Mouse (Mus musculus): ENCODE results near the gene Adm. TPM values are rescaled to one million over a fixed set of nuclear protein-coding genes. Genes with fewer than 3 reads are reported as not detected.

Gene Adm
- polyA plus RNA-seq, 1 experiment: 3.4 TPM

DNA sequence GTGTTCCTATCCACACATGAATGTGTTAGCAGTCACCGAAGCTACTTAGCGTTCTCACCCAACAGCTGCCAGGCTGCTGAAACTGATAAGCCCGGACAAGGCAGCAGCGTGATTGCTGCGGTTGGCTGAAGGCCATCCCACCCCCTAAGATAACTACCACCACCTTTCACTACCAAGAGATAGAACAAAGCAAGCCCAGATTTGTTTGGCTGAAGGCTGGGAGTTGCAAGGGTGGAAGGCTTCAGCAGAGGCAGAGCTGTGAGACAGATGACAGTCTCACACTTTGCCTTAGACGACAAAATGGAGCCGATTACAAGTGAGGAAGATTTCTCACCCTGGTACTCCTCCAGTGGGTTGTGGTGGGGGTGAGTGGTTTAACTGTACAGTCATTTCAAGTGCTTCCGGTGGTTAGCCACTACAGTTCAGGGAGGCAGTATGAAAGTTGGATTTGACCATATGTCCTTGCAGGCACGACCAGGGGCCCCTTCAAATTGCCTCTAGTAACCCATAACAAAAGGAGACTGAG, 8.3 kb upstream of the Adm start:
- TF ChIP-seq POLR2A (IDR thresholded peaks at IDR 0.05; ENCODE audit: low read depth, low read length) (no peak), CTCF (IDR thresholded peaks at IDR 0.05; ENCODE audit: extremely low read depth, insufficient read length, insufficient replicate concordance, low read depth, low read length) (no peak)
- H3K36me3 ChIP-seq (ENCODE audit: control insufficient read depth, insufficient read depth, low read length): no peaks in the 10 kb centered on the region
- H3K27ac ChIP-seq (ENCODE audit: insufficient read depth, low read depth, low read length): no peak overlapping the region
- no peak overlapping the region for H3K4me3 ChIP-seq (ENCODE audit: low read depth, low read length)
- WGBS: 9% methylated on average over 9 of the region's 9 CpGs
- no peaks in the 10 kb centered on the region for H3K27me3 ChIP-seq (ENCODE audit: control insufficient read depth, insufficient read depth, low read length)
- H3K4me1 ChIP-seq (ENCODE audit: control insufficient read depth, insufficient read depth, insufficient read length, low read length): peaks cover 16% of the 10 kb centered on the region; the same call in 1 of the 2 replicates

DNA sequence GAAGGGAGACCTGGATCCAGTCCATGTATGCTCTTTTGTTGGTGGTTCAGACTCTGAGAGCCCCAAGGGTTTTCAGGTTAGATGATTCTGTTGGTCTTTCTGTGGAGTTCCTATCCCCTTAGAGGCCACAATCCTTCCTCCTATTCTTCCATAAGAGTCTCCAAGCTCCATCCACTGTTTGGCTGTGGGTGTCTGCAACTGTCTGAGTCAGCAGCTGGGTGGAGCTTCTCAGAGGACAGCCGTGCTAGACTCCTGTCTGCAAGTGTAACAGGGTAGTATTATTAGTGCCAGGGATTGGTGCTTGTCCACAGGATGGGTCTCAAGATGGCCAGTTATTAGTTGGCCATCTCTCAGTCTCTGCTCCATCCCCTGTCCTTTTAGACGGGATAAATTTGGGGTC, 3.4 kb upstream of the Adm start:
- WGBS: 44% methylated on average over 2 of the region's 2 CpGs
- H3K27me3 ChIP-seq (ENCODE audit: control insufficient read depth, insufficient read depth, low read length): peaks cover 11% of the 10 kb centered on the region; the same call in 1 of the 2 replicates
- TF ChIP-seq POLR2A (IDR thresholded peaks at IDR 0.05; ENCODE audit: low read depth, low read length) (no peak), CTCF (IDR thresholded peaks at IDR 0.05; ENCODE audit: extremely low read depth, insufficient read length, insufficient replicate concordance, low read depth, low read length) (no peak)
- no peak overlapping the region for H3K27ac ChIP-seq (ENCODE audit: insufficient read depth, low read depth, low read length)
- peaks cover 24% of the 10 kb centered on the region for H3K4me1 ChIP-seq (ENCODE audit: control insufficient read depth, insufficient read depth, insufficient read length, low read length)
- no peaks in the 10 kb centered on the region for H3K36me3 ChIP-seq (ENCODE audit: control insufficient read depth, insufficient read depth, low read length)
- H3K4me3 ChIP-seq (ENCODE audit: low read depth, low read length): no peak overlapping the region

DNA sequence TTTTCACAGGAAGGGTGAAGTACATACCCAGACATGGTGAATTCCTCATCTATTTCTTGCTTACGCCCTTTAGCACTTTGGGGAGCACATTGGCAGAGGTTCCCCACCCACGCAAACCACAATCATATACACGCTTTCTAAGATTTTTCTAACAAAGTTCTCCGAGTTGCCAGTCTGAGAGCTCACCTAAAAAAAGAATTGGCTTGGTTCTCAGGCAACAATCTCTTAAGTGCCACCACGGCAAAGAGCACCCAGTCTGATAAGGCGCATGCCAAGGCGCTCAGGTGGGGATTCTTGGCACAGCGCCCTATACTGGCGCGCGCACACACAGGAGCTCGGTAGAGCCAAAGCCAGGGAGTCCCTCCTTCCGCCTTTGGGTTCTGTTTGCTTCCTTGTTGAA, 2.5 kb upstream of the Adm start:
- H3K27ac ChIP-seq (ENCODE audit: insufficient read depth, low read depth, low read length): no peak overlapping the region
- no peak for TF ChIP-seq POLR2A (IDR thresholded peaks at IDR 0.05; ENCODE audit: low read depth, low read length)
- no peak for TF ChIP-seq CTCF (IDR thresholded peaks at IDR 0.05; ENCODE audit: extremely low read depth, insufficient read length, insufficient replicate concordance, low read depth, low read length)
- H3K27me3 ChIP-seq (ENCODE audit: control insufficient read depth, insufficient read depth, low read length): peaks cover 13% of the 10 kb centered on the region; the same call in 1 of the 2 replicates
- no peak overlapping the region for H3K4me3 ChIP-seq (ENCODE audit: low read depth, low read length)
- H3K4me1 ChIP-seq (ENCODE audit: control insufficient read depth, insufficient read depth, insufficient read length, low read length): peaks cover 23% of the 10 kb centered on the region
- WGBS: 22% methylated on average over 13 of the region's 13 CpGs
- no peaks in the 10 kb centered on the region for H3K36me3 ChIP-seq (ENCODE audit: control insufficient read depth, insufficient read depth, low read length)

DNA sequence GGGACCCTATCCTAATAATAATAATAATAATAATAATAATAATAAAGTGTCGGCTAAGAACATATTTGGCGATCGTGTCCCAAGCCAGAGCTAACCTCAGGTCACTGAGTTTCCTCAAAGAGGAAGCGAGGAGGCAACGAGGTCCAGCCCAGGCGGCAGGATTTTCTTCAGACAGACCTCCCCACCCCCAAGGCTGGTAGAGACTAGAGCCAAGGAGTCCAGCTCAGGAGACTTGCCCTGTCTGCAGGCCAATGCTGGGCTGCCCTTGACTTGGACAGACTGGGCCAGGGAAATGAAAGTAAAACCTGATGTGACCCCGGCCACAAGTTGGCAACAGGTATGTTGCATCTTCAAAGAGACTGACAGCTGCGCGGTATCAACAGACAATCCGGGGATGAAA, 2.0 kb upstream of the Adm start:
- Histone ChIP-seq H3K27ac (ENCODE audit: insufficient read depth, low read depth, low read length) (no peak overlapping the region), H3K4me1 (ENCODE audit: control insufficient read depth, insufficient read depth, insufficient read length, low read length) (peaks cover 21% of the 10 kb centered on the region), H3K27me3 (ENCODE audit: control insufficient read depth, insufficient read depth, low read length) (peaks cover 13% of the 10 kb centered on the region; the same call in 1 of the 2 replicates), H3K4me3 (ENCODE audit: low read depth, low read length) (peak overlapping the region; percentile 51), H3K36me3 (ENCODE audit: control insufficient read depth, insufficient read depth, low read length) (no peaks in the 10 kb centered on the region)
- WGBS: 38% methylated on average over 10 of the region's 10 CpGs
- TF ChIP-seq POLR2A (IDR thresholded peaks at IDR 0.05; ENCODE audit: low read depth, low read length) (no peak), CTCF (IDR thresholded peaks at IDR 0.05; ENCODE audit: extremely low read depth, insufficient read length, insufficient replicate concordance, low read depth, low read length) (no peak)

DNA sequence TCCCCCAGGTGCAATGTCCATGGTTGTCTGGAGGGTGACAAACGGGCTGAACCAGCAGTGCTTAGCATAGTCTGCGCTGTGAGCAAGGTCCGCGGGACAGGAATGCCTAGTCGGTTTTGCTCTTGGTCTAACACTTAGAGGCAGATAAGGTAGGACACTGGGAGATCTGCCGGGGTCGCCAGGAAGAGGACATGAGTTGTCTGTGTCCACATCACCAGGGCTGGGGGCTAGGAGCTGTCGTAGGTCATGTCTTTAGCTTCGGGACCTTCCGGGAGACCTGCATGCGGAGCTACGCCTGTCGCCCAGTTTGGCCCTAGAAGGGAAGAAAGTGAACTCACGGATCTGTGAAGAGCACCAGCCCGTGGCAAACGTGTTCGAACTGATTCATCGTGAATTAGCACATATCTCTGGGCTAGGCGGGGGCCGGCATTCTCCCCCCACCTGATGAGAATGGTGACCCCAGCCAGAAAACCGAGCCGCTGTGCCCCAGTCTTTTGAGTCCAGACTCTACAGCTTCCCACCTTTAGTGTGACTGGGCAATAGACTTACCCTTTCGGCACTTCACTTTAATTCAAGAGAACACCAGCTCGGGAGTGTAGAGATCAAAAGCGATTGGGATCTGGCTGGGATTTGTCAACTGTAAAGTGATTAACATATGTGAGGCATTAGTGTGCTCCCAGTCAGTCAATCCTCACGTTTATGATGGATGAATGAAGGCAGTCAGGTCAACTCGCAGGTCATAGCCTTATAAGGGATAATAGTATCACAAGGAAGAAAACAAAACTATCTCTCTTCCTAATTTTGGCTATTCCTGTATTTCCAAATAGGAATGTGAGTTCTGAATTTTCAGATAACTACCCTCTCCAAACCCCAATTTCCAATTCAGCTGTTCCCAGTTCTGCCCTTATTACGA, 1.0 kb upstream of the Adm start:
- 13% methylated on average over 28 of the region's 28 CpGs for WGBS
- Histone ChIP-seq H3K4me3 (ENCODE audit: low read depth, low read length) (peak overlapping the region; percentile 51), H3K27ac (ENCODE audit: insufficient read depth, low read depth, low read length) (no peak overlapping the region), H3K27me3 (ENCODE audit: control insufficient read depth, insufficient read depth, low read length) (peaks cover 15% of the 10 kb centered on the region), H3K36me3 (ENCODE audit: control insufficient read depth, insufficient read depth, low read length) (no peaks in the 10 kb centered on the region), H3K4me1 (ENCODE audit: control insufficient read depth, insufficient read depth, insufficient read length, low read length) (peaks cover 24% of the 10 kb centered on the region)
- TF ChIP-seq POLR2A (IDR thresholded peaks at IDR 0.05; ENCODE audit: low read depth, low read length) (no peak), CTCF (IDR thresholded peaks at IDR 0.05; ENCODE audit: extremely low read depth, insufficient read length, insufficient replicate concordance, low read depth, low read length) (no peak)

DNA sequence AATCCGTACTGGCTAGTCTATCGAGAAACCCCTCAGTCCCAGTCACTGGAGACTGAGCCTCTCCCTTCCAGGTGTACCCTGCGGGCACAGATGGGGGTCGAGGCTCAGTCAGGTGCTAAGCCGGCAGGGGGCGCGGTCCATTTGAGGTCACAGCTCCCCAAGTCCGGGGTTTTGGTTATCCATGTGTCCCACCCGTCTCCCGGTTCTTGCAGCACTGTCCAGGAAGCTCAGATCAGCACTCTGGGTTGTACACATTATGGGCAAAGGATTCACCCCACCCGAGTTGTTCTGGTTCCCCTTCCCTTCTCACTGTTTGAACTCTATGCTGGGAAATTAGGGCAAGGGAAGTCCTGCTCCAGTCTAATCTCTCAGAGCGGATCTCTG, 370 bp upstream of the Adm start:
- Histone ChIP-seq H3K4me3 (ENCODE audit: low read depth, low read length) (peak overlapping the region; percentile 66), H3K27ac (ENCODE audit: insufficient read depth, low read depth, low read length) (no peak overlapping the region), H3K36me3 (ENCODE audit: control insufficient read depth, insufficient read depth, low read length) (no peaks in the 10 kb centered on the region), H3K27me3 (ENCODE audit: control insufficient read depth, insufficient read depth, low read length) (peaks cover 18% of the 10 kb centered on the region), H3K4me1 (ENCODE audit: control insufficient read depth, insufficient read depth, insufficient read length, low read length) (peaks cover 24% of the 10 kb centered on the region)
- WGBS: 3% methylated on average over 12 of the region's 12 CpGs
- no peak for TF ChIP-seq CTCF (IDR thresholded peaks at IDR 0.05; ENCODE audit: extremely low read depth, insufficient read length, insufficient replicate concordance, low read depth, low read length)
- no peak for TF ChIP-seq POLR2A (IDR thresholded peaks at IDR 0.05; ENCODE audit: low read depth, low read length)

DNA sequence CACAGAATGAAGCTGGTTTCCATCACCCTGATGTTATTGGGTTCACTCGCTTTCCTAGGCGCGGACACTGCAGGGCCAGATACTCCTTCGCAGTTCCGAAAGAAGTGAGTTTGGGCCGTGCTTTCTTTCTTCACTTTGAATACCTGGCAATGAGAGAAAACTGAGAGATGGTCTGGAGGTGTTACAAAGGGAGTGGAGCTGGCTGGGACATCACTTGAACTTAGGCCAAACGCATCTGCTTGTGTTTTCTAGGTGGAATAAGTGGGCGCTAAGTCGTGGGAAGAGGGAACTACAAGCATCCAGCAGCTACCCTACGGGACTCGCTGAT, 776 bp downstream of the Adm start:
- 2% methylated on average over 11 of the region's 11 CpGs for WGBS
- TF ChIP-seq POLR2A (IDR thresholded peaks at IDR 0.05; ENCODE audit: low read depth, low read length): no peak
- no peak for TF ChIP-seq CTCF (IDR thresholded peaks at IDR 0.05; ENCODE audit: extremely low read depth, insufficient read length, insufficient replicate concordance, low read depth, low read length)
- Histone ChIP-seq H3K4me3 (ENCODE audit: low read depth, low read length) (peak overlapping the region; percentile 66), H3K27me3 (ENCODE audit: control insufficient read depth, insufficient read depth, low read length) (peaks cover 18% of the 10 kb centered on the region), H3K27ac (ENCODE audit: insufficient read depth, low read depth, low read length) (no peak overlapping the region), H3K4me1 (ENCODE audit: control insufficient read depth, insufficient read depth, insufficient read length, low read length) (peaks cover 24% of the 10 kb centered on the region), H3K36me3 (ENCODE audit: control insufficient read depth, insufficient read depth, low read length) (no peaks in the 10 kb centered on the region)
